Mouse (Mus musculus) cerebellum, adult 2 months (tissue): ENCODE measurements around the gene Hbb-bh1.

Experiments used
- CTCF ChIP-seq: fragments of 200-500 bp; IDR thresholded peaks from 2 replicates; pipeline ENCODE4 v1.5.1; 2011; ENCODE audit warnings: low read depth, mild to moderate bottlenecking, control low read depth, low read length, moderate library complexity, borderline replicate concordance; ENCODE audit not compliant: insufficient read depth
- POLR2A ChIP-seq: fragments of 200-500 bp; IDR thresholded peaks from 2 replicates; pipeline ENCODE4 v1.6.1; 2011; ENCODE audit warnings: low read length, control low read depth, borderline replicate concordance; ENCODE audit not compliant: insufficient read depth

DNA sequence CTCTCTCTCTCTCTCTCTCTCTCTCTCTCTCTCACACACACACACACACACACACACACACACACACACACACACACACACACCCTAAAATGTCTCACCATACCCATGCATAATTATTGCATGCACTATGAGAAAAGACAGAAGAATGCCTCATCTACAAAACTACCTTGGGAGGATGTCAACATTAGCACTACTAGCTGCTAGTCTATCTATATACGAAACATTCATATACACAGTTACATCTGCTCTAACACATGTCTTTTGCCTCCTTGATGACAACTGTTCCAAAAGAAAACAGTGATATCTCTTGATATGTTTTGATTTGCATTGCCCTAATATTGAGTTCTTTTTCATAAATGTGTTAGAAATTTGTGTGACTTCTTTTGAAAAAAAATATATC lies 32.7 kb downstream of the Hbb-bh1 start:
- no peak for TF ChIP-seq CTCF
- no peak for TF ChIP-seq POLR2A
